Mouse (Mus musculus): ENCODE results near the gene Gm42688. TPM values are rescaled to one million over a fixed set of nuclear protein-coding genes. Genes with fewer than 3 reads are reported as not detected.

Gene Gm42688
- 1.6 TPM for polyA plus RNA-seq (2014; fragmentation: Illumina TruSeq; extraction: RNeasy Lipid Tissue Mini Kit (QIAGEN cat#74804); ENCODE audit: low read depth, low replicate concordance)

DNA sequence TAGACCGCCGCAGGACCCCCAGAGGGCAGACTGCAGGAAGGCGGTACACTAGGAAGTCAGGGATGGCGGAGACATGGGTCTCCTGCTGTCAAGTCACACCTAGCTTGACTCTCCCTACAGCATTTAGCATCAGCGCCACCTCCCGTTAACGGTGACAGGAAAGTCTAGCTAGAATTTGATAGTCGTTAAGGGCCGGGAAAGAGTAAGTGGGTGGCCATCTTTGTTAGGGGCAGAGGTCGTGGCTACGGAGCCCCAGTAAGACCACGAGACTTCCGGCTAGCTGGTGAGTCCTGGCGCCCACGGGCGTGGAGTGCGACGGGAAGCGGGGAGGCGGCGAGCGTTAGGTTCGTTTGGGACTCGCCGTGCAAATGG is at the start of gene Gm42688, which contains the start of gene Ccdc142:
Gene Gm42688, plus strand, starts transcription at position 302 of the 372 bp plus-strand sequence.
Gene Ccdc142, plus strand, starts transcription at position 286 of the 372 bp plus-strand sequence.

DNA sequence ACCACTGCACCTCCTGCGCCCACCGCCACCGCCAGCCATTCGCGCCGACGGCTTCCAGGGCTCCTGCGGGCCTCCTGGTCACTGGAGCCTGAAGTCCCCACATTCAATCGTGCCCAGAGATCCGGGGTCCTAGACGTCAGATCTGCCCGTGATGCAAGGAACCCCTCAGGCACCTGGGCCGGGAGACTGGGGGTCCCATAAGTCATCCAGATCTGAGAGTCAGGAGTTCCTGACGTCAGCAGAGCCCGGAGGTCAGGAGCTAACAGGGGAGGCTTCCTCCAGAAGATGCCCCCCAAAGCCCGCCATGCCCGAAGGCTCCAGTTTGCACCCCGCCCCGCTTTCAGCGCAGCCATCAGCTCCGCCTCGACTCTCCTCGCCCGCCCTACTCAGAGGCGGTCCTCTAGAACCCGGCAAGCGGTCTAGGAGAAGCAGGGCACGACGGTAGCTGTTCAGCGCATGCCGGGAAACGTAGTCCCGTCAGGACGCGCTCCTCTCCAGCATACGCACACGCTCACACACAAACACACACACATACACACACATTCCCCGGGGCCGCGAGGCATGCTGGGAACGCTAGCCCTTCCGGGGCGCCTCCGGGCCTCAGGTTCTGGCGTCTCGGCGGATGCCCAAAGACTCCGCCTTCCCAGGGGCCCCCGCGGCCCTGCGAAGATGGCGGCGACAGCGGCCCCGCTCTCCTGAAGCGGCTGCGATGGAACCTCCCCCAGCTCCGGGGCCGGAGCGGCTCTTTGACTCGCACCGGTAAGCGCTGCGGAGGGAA is 47.2 kb upstream of the Gm42688 start, which contains the start of gene Aup1:
Gene Aup1, plus strand, starts transcription at position 448 of the 778 bp plus-strand sequence.

DNA sequence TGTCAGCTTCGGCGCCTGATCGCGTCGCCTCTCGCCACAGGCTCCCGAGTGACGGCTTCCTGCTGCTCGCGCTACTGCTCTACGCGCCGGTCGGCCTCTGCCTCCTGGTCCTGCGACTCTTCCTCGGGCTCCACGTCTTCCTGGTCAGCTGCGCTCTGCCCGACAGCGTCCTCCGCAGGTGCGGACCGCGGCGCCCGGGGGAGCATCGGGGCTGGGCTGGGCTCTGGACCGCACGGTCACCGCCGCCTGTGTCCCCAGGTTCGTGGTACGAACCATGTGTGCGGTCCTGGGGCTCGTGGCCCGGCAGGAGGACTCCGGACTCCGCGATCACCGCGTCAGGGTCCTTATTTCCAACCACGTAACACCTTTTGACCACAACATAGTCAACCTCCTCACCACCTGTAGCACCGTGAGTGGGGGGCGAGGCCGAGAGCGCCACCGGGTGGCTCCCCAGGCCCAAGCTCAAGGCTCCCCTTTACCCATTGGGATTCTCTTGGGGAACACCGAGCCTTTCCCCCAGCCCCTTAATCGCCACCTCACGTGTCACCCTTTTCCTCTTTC is 46.5 kb upstream of the Gm42688 start, which contains the start of gene Htra2:
Gene Htra2, minus strand, starts transcription at position 403 of the 561 bp plus-strand sequence.

DNA sequence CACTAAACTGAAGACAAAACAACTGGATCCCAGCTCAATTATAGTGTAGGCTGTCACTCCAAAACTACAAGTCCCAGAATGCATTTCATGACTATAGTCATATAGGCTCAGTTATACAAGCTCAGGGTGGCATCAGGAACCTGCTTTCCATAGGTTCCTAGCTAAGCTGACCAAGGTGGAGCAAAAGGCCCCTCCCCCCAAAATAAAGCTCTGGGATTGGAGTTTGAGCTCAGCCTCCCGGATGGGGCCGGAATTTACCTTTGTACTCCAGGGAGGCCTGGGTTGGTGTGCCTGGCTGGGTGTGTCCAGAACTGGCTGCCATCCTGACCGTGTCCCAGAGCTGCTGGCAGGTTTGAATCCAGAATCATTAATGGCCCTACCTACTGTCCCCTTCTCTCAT is 43.6 kb upstream of the Gm42688 start, which contains the start of gene Dqx1:
Gene Dqx1, plus strand, starts transcription at position 55 of the 400 bp plus-strand sequence.

DNA sequence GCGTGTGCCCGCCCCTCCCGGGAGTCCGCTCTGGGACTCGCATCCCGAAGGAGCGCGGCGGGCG is 31.3 kb upstream of the Gm42688 start, which contains the start of gene Tlx2:
Gene Tlx2, minus strand, starts transcription at position 47 of the 64 bp plus-strand sequence.

DNA sequence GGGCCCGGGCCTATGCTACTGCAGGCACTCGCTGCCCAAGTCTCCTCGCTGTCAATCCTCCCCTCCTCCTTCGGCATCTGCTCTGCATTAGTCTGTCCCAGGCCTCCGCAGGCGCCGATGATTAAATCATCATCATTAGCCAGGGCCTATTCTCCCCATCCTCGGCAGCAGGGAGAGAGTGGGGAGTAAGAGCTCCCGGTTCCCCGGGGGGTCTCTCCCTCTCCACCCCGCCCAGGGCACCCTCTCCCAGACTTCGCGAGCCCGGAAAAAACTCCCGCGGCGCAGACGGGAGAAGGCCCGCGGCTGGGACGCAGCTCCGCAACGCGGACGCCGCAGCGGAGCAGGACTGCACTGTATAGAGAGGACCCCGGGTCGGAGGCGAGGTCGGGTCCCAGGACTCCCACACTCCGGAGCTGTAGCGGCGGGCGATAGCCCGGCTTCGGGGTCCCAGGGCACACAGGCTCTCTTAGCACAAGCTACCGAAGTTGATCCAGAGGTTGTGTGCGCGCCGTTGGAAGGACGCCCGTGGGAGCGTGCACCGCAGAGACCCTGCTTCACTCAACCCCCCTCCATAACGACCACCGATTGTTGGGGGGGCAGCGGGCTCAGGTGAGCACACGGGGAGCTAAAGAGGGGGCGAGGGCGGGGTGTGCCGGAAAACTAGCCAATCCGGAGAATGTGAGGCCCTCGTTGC is 23.6 kb upstream of the Gm42688 start, which contains the start of gene Pcgf1:
Gene Pcgf1, plus strand, starts transcription at position 240 of the 694 bp plus-strand sequence.

DNA sequence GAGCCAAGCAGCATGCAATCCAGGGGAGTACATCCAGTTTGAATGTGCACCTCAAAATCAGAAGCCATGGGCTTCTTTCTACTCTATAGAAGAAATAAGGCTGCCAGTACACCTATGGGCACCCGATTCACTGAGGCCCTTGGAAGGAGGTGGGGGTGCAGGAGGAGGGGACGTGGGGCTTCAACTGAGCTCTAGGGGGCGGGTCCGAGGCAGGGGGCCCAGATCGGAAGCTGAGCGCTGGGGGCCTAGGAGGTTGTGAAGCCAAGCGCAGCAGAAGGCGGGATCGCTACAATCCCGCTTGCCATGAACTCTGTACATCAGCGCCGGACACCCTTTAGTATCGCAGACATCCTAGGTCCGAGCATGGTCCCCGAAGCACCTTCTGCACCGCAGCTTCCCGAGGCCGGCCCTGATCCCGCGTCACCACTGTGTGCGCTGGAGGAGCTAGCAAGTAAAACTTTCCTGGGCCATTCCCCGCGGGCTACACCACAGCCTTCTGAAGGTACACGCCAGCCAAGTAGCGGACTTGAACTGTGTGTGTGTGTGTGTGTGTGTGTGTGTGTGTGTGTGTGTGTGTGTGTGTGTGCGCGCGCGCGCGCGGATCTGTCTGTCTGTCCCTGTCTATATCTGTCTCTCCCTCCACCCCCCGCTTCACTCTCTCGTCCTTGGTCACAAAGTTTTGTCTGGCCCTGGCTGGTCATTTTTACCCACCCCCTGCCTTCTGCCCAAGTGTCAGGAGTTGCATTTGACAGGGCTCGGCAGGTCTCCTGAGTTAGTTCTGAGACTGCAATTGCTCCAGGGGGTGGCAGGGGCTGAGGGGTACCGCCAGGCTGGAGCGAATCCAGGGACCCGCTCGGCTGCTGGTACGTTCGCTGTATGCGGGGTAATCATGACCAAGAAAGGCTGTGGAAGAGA is 15.0 kb upstream of the Gm42688 start, which contains the start of gene Lbx2:
Gene Lbx2, plus strand, starts transcription at position 247 of the 915 bp plus-strand sequence.

DNA sequence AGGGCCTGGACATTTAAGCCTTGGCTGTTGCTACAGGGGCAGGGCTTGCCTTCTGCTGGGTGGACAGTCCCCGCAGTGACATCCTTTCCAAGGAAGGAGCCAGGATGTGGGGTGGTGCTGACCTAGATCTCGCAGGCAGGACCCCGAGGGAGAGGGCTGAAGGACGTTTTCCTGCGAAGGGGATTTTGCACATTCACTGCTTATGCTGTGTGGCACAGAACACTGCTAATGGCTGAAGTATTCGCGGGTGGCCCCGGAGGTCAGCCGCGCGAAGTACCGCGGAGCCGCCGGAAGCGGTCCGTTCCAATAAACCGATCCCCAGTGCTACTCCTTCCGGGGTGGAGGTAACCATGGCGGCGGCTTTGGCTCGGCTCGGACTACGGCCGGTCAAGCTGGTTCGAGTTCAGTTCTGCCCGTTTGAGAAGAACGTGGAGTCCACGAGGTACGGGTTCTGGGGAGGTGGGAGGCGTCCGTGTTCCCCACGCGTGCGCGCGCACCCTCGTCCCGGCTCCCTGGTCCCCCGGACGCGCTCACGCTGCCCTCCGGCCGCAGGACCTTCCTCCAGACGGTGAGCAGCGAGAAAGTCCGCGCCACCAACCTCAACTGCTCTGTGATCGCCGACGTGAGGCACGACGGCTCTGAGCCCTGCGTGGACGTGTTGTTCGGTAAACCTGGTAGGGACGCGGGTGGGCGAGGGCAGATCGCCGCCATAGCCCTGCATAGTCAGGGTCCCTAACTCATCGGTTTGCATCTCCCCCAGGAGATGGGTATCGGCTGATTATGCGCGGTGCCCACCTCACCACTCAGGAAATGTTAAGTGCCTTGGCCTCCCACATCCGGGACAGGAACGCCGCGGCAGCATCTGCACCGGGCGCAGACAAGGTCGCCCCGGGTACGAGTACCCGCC is 7.6 kb downstream of the Gm42688 start, which contains the start of gene Mrpl53:
Gene Mrpl53, plus strand, starts transcription at position 279 of the 907 bp plus-strand sequence.

DNA sequence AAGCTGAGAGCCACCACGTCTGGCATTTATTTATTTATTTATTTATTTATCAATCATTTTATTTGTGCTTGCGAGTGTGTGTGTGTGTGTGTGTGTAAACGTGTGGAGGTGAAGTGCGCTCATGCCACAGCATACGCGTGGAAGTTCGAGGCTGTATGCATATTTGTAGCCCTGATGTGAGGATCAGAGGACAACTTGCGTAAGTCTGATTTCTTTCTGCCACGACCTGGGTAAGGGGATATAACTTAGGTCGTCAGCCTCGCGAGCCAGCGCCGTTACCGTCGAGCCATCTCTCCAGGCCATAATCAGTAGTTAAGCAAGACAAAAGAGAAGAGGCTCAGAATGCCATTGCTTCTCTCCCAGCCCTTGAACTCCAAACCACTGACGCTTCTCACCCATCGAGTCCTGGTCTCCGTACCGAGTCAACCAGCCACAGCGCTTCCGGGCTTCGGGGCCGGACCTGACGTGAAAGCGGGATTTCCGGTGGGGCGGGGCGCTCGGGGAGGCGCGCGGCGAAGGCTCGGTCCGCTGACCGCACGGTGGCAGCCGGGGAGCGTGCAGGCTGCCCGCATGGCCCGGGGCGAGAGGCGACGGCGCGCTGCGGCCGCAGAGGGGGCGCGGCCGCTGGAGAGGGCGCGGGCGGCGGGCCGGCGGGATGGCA is 13.7 kb downstream of the Gm42688 start, which contains the start of gene Mogs:
Gene Mogs, plus strand, starts transcription at position 486 of the 661 bp plus-strand sequence.

DNA sequence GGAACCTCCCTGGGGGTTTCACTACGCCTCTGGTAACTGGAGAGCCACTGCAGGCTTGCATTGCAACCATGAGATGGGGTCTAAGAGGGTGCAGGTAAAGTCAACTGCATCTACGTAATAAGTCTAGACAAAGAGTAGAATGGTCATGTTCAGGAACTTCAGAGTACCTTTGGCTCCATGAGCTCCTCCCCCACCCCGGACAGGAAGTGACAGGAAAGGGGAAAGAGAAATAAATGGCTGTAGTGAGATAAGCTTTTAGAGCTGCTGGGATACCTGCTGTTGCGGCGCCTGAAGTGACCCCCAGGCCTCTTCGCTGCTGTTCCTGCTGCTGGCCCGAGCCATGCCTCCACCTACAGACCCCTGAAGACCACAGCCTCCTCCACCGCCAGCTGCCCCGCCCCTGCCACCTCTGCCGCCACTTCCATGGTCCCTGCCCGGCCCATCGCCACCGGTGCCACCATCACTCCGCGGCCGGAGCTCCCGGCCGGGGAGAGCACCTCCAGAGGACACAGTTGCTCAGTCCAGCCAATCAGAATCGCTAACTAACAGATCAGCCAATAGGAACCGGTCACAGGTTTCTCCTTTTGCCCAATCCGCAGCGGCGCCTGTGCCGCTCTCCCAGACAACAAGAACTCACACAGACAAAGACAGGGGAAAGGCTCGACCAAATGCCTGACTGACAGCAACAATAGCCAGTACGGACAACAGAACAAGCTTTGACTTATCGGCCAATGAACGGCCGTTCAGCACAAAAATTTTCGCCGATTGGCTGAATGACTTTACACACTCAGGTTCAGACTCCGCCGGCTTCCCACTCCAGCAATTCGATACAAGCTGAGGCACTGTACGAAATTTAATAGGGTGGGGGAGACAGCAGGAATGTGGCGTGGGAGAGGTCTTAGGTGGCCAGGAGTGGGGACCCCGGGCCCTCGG is 19.8 kb downstream of the Gm42688 start, which contains the start of gene Wbp1:
Gene Wbp1, minus strand, starts transcription at position 630 of the 933 bp plus-strand sequence.

DNA sequence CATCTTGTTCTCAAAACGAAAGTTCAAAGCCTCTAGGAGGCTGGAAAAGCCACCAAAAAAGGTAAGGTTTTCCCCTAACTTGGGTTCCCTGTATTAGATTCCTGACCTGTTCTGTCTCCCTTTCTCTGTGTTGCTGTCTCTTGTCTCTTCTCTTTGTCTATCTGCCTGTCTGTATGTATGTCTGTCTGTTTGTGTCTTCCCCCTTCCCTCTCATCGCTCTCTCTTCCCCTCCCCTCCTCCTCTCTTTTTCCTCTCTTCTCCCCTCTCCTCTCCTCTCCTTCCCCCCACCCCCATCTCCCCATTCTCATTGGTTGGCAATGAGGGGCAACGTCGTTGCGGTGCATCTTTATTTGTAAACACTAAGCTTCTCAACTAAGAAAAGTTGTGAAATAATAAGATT is 23.9 kb downstream of the Gm42688 start, which contains the start of gene Ino80b:
Gene Ino80b, minus strand, starts transcription at position 101 of the 400 bp plus-strand sequence.

DNA sequence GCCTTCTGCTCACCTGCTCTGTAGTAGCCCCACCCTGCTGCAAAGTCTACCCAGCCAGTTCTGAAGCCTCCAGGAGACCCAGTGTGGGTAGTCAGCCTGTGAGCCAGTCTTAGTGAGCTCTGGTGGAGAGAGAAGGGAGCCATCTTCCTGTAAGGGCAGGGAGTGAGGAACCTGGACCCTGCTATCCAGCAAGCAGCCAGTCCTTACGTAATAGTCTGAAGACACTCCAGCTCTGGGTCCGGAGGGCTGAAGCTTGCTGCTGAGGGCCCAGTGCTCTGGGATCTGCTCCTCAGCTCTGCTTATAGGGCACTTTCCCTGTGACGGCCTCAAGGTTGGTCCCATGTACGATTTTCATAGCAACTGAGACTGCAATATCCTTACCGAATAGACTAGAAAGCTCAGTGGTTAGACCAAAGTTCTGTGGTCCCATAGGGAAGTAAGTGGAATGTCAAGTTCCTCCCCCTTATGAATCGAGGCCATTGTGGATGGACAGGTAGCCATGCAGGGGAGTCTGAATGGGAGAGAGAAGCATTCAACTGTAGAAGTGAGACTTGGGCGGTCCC is 33.6 kb downstream of the Gm42688 start, which contains the start of gene Rtkn:
Gene Rtkn, plus strand, starts transcription at position 513 of the 563 bp plus-strand sequence.

DNA sequence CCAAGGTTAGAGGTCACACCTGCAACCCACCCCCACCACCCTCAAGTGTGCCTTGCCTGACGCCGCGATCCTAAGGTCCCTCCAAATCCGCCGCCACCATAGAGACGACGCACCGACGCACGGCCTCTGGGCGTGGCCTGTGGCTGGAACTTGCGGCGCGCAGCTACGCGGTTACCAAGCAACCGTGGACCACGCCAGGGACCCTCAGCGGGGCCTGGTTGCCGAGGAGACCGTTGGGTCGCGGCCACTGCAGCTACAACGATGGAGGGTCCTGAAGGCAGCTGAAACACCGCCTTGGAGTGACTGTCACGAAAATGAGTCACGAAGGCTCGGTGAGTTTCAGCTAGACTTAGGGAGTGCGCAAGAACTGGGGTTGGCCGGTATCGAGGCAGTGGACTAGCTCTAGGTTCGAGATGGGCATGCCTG is 54.9 kb downstream of the Gm42688 start, which contains the start of the genes Wdr54 and 1700003E16Rik:
Gene Wdr54, minus strand, starts transcription at position 139 of the 426 bp plus-strand sequence.
Gene 1700003E16Rik, plus strand, starts transcription at position 146 of the 426 bp plus-strand sequence.

Other genes starting within 250 kb of the Gm42688 start
- gene Sema4f, start 161.8 kb upstream of the Gm42688 start, polyA plus RNA-seq (2014; fragmentation: Illumina TruSeq; extraction: RNeasy Lipid Tissue Mini Kit (QIAGEN cat#74804); ENCODE audit: low read depth, low replicate concordance) = not detected
- gene M1ap, start 154.7 kb upstream of the Gm42688 start, polyA plus RNA-seq (2014; fragmentation: Illumina TruSeq; extraction: RNeasy Lipid Tissue Mini Kit (QIAGEN cat#74804); ENCODE audit: low read depth, low replicate concordance) = not detected
- gene Dok1, start 68.1 kb upstream of the Gm42688 start, polyA plus RNA-seq (2014; fragmentation: Illumina TruSeq; extraction: RNeasy Lipid Tissue Mini Kit (QIAGEN cat#74804); ENCODE audit: low read depth, low replicate concordance) = not detected
- gene Loxl3, start 67.4 kb upstream of the Gm42688 start, polyA plus RNA-seq (2014; fragmentation: Illumina TruSeq; extraction: RNeasy Lipid Tissue Mini Kit (QIAGEN cat#74804); ENCODE audit: low read depth, low replicate concordance) = 1.3 TPM
- 9.0 TPM for gene Aup1, start 47.1 kb upstream of the Gm42688 start, polyA plus RNA-seq (2014; fragmentation: Illumina TruSeq; extraction: RNeasy Lipid Tissue Mini Kit (QIAGEN cat#74804); ENCODE audit: low read depth, low replicate concordance)
- 3.9 TPM for gene Htra2, start 46.3 kb upstream of the Gm42688 start, polyA plus RNA-seq (2014; fragmentation: Illumina TruSeq; extraction: RNeasy Lipid Tissue Mini Kit (QIAGEN cat#74804); ENCODE audit: low read depth, low replicate concordance)
- gene Dqx1, start 43.8 kb upstream of the Gm42688 start, polyA plus RNA-seq (2014; fragmentation: Illumina TruSeq; extraction: RNeasy Lipid Tissue Mini Kit (QIAGEN cat#74804); ENCODE audit: low read depth, low replicate concordance) = 0.17 TPM
- gene Tlx2, start 31.3 kb upstream of the Gm42688 start, polyA plus RNA-seq (2014; fragmentation: Illumina TruSeq; extraction: RNeasy Lipid Tissue Mini Kit (QIAGEN cat#74804); ENCODE audit: low read depth, low replicate concordance) = not detected
- 9.9 TPM for gene Pcgf1, start 23.7 kb upstream of the Gm42688 start, polyA plus RNA-seq (2014; fragmentation: Illumina TruSeq; extraction: RNeasy Lipid Tissue Mini Kit (QIAGEN cat#74804); ENCODE audit: low read depth, low replicate concordance)
- not detected for gene Lbx2, start 15.2 kb upstream of the Gm42688 start, polyA plus RNA-seq (2014; fragmentation: Illumina TruSeq; extraction: RNeasy Lipid Tissue Mini Kit (QIAGEN cat#74804); ENCODE audit: low read depth, low replicate concordance)
- gene Ccdc142, start within 50 bp of the Gm42688 start, polyA plus RNA-seq (2014; fragmentation: Illumina TruSeq; extraction: RNeasy Lipid Tissue Mini Kit (QIAGEN cat#74804); ENCODE audit: low read depth, low replicate concordance) = not detected
- gene Mrpl53, start 7.4 kb downstream of the Gm42688 start, polyA plus RNA-seq (2014; fragmentation: Illumina TruSeq; extraction: RNeasy Lipid Tissue Mini Kit (QIAGEN cat#74804); ENCODE audit: low read depth, low replicate concordance) = 40.2 TPM
- gene Mogs, start 13.9 kb downstream of the Gm42688 start, polyA plus RNA-seq (2014; fragmentation: Illumina TruSeq; extraction: RNeasy Lipid Tissue Mini Kit (QIAGEN cat#74804); ENCODE audit: low read depth, low replicate concordance) = 3.9 TPM
- 5.9 TPM for gene Wbp1, start 19.9 kb downstream of the Gm42688 start, polyA plus RNA-seq (2014; fragmentation: Illumina TruSeq; extraction: RNeasy Lipid Tissue Mini Kit (QIAGEN cat#74804); ENCODE audit: low read depth, low replicate concordance)
- gene Ino80b, start 23.8 kb downstream of the Gm42688 start, polyA plus RNA-seq (2014; fragmentation: Illumina TruSeq; extraction: RNeasy Lipid Tissue Mini Kit (QIAGEN cat#74804); ENCODE audit: low read depth, low replicate concordance) = not detected
- gene Rtkn, start 33.8 kb downstream of the Gm42688 start, polyA plus RNA-seq (2014; fragmentation: Illumina TruSeq; extraction: RNeasy Lipid Tissue Mini Kit (QIAGEN cat#74804); ENCODE audit: low read depth, low replicate concordance) = 0.58 TPM
- 0.41 TPM for gene Wdr54, start 54.8 kb downstream of the Gm42688 start, polyA plus RNA-seq (2014; fragmentation: Illumina TruSeq; extraction: RNeasy Lipid Tissue Mini Kit (QIAGEN cat#74804); ENCODE audit: low read depth, low replicate concordance)
- gene 1700003E16Rik, start 54.8 kb downstream of the Gm42688 start, polyA plus RNA-seq (2014; fragmentation: Illumina TruSeq; extraction: RNeasy Lipid Tissue Mini Kit (QIAGEN cat#74804); ENCODE audit: low read depth, low replicate concordance) = not detected
- gene Dctn1, start 64.3 kb downstream of the Gm42688 start, polyA plus RNA-seq (2014; fragmentation: Illumina TruSeq; extraction: RNeasy Lipid Tissue Mini Kit (QIAGEN cat#74804); ENCODE audit: low read depth, low replicate concordance) = 14.2 TPM
- not detected for gene Slc4a5, start 118.2 kb downstream of the Gm42688 start, polyA plus RNA-seq (2014; fragmentation: Illumina TruSeq; extraction: RNeasy Lipid Tissue Mini Kit (QIAGEN cat#74804); ENCODE audit: low read depth, low replicate concordance)
- 8.0 TPM for gene Mthfd2, start 224.3 kb downstream of the Gm42688 start, polyA plus RNA-seq (2014; fragmentation: Illumina TruSeq; extraction: RNeasy Lipid Tissue Mini Kit (QIAGEN cat#74804); ENCODE audit: low read depth, low replicate concordance)
- 205 TPM for gene Mob1a, start 224.4 kb downstream of the Gm42688 start, polyA plus RNA-seq (2014; fragmentation: Illumina TruSeq; extraction: RNeasy Lipid Tissue Mini Kit (QIAGEN cat#74804); ENCODE audit: low read depth, low replicate concordance)
- gene Bola3, start 247.5 kb downstream of the Gm42688 start, polyA plus RNA-seq (2014; fragmentation: Illumina TruSeq; extraction: RNeasy Lipid Tissue Mini Kit (QIAGEN cat#74804); ENCODE audit: low read depth, low replicate concordance) = 147 TPM